Mouse (Mus musculus): ENCODE results near the gene Eno2. TPM values are rescaled to one million over a fixed set of nuclear protein-coding genes. Genes with fewer than 3 reads are reported as not detected.

Eno2 gene
- 4.7 and 5.5 TPM in 2 replicates for polyA plus RNA-seq (2012; rRNA removed)

GRCm38 (mm10) chr6:124769101-124769765 lies at the start of gene Eno2:
TSS of gene Eno2 (minus strand) at chr6:124769673.

DNA sequence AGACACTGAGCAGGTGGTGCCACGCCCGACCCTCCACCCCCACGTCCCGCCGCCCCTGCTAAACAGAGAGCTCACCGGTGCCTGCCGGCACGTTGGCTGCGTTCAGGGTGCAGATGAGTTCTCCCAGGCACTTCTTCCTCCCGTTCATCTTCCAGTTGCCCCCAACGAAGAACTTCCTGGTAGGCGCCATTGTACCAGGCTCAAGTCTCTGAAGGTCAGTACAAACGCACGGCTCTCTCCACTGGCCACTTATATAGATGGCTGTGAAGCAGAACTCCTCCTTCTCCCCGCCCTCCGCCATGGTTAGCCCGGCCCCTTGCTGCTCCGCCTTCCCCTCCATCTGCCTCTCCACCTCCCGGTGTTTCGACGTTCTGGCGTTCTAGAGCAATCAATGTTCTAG lies 44.5 kb upstream of the Eno2 start, which contains the start of gene Tpi1:
Gene Tpi1 (minus strand): TSS at position 364 of the 400 bp plus-strand sequence.

DNA sequence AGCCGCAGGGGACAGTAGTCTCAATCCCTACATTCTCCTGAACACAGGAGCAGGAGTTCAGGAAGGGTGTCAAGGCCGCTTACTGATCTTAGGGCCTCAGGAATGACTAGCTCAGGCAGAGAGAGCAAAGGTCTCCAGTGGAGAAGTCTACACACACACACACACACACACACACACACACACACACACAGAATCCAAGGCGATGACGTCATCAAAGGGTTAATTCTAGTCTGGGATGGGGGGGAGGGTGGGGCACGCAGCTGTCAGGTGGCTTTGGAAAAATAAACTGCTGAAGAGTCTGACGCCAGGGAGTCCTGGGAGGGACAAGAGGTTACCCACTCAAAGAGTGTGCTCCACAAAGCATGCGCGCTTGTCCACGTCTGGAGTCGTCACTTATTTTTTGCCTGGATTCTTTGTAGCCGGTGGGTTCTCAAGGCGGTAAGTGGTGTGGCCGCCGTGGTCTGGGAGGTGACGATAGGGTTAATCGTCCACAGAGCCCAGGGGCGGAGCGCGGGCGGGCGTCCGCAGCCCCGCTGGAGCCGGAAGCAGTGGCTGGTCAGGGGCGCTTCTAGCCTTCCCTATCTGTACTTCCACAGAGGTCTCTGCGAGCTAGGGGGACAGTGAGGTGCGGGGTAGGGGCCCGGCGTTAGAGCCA lies 39.0 kb upstream of the Eno2 start, which contains the start of gene Spsb2:
Gene Spsb2 (plus strand): TSS at position 304 of the 655 bp plus-strand sequence.

GRCm38 (mm10) chr6:124779222-124779983 lies 9.9 kb upstream of the Eno2 start, which contains the start of gene Lrrc23:
TSS of gene Lrrc23 (minus strand) at chr6:124779727.

DNA sequence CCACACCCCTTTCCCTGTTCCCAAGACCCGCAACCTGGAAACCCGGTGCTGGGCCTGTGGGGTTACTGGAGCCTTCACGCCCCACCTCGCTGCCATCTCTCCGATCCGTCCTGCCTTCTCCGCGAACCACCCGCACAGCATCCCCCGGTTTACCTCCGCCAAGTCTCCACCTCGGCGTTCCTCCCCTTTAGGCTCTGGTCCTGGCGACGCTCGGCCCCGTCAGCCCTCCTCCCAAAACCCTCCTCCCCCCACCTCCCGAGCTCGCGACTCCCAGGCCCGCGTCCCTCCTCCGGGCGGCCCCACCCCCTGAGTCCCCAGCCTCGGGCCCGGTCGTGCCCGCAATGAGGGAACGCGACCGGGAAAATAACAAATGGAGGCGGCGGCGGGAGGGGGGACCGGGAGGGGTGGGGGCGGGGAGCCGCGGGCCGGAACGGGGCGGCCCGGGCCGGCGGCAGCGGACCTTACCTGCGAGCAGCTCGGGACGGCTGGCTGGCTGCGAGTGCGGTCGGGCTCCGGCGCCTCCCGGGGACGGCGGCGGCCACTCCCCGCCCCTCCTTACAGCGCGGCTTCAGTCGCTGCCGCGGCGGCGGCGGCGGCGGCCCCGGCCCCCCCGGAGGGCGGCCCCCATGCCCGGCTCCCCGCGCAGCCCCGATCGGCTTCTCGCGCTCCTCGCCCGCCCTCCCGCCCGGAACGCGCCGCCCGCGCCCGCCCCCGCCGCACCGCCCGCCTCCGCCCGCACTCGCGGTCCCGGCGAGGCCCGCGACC lies 13.5 kb downstream of the Eno2 start, which contains the start of the genes Gm45234 and Atn1:
Gene Gm45234 (minus strand): TSS at position 191 of the 765 bp plus-strand sequence.
Gene Atn1 (minus strand): TSS at position 694 of the 765 bp plus-strand sequence.

GRCm38 (mm10) chr6:124740888-124741761 lies 28.3 kb downstream of the Eno2 start, which contains the start of gene Grcc10:
TSS of gene Grcc10 (minus strand) at chr6:124741374.

GRCm38 (mm10) chr6:124738511-124739023 lies 30.9 kb downstream of the Eno2 start, which contains the start of gene Ptpn6:
TSS of gene Ptpn6 (minus strand) at chr6:124738714.

GRCm38 (mm10) chr6:124711824-124712782 lies 57.4 kb downstream of the Eno2 start, which contains the start of the genes Emg1 and Phb2:
TSS of gene Emg1 (minus strand) at chr6:124712178.
TSS of gene Phb2 (plus strand) at chr6:124712336.

Other genes with a start within 250 kb of the Eno2 start
- 6.9 and 17.4 TPM in 2 replicates for gene C1s1, start 227.3 kb downstream of the Eno2 start, polyA plus RNA-seq (2012; rRNA removed)
- 0.09 and 0.12 TPM in 2 replicates for gene C1rb, start 199.4 kb downstream of the Eno2 start, polyA plus RNA-seq (2012; rRNA removed)
- not detected in 2 replicates for gene C1s2, start 133.6 kb downstream of the Eno2 start, polyA plus RNA-seq (2012; rRNA removed)
- 46.7 and 49.3 TPM in 2 replicates for gene Lpcat3, start 106.6 kb downstream of the Eno2 start, polyA plus RNA-seq (2012; rRNA removed)
- 9.4 and 10.8 TPM in 2 replicates for gene Emg1, start 57.5 kb downstream of the Eno2 start, polyA plus RNA-seq (2012; rRNA removed)
- gene Phb2, start 57.3 kb downstream of the Eno2 start, polyA plus RNA-seq (2012; rRNA removed) = 83.4 and 111 TPM in 2 replicates
- 9.1 and 9.5 TPM in 2 replicates for gene Ptpn6, start 31.0 kb downstream of the Eno2 start, polyA plus RNA-seq (2012; rRNA removed)
- gene Grcc10, start 28.3 kb downstream of the Eno2 start, polyA plus RNA-seq (2012; rRNA removed) = 80.8 and 106 TPM in 2 replicates
- gene Gm45234, start 13.7 kb downstream of the Eno2 start, polyA plus RNA-seq (2012; rRNA removed) = not detected in 2 replicates
- gene Atn1, start 13.1 kb downstream of the Eno2 start, polyA plus RNA-seq (2012; rRNA removed) = 38.7 and 38.9 TPM in 2 replicates
- 0.13 and 0.26 TPM in 2 replicates for gene Lrrc23, start 10.1 kb upstream of the Eno2 start, polyA plus RNA-seq (2012; rRNA removed)
- gene Spsb2, start 39.0 kb upstream of the Eno2 start, polyA plus RNA-seq (2012; rRNA removed) = 14.1 and 16.2 TPM in 2 replicates
- 179 and 210 TPM in 2 replicates for gene Tpi1, start 44.6 kb upstream of the Eno2 start, polyA plus RNA-seq (2012; rRNA removed)
- 36.1 and 46.9 TPM in 2 replicates for gene Usp5, start 59.8 kb upstream of the Eno2 start, polyA plus RNA-seq (2012; rRNA removed)
- 19.8 and 24.0 TPM in 2 replicates for gene Cdca3, start 59.9 kb upstream of the Eno2 start, polyA plus RNA-seq (2012; rRNA removed)
- 0.10 and 0.24 TPM in 2 replicates for gene Gnb3, start 70.6 kb upstream of the Eno2 start, polyA plus RNA-seq (2012; rRNA removed)
- 12.1 and 14.8 TPM in 2 replicates for gene P3h3, start 88.1 kb upstream of the Eno2 start, polyA plus RNA-seq (2012; rRNA removed)
- 0.77 and 0.80 TPM in 2 replicates for gene Gpr162, start 94.3 kb upstream of the Eno2 start, polyA plus RNA-seq (2012; rRNA removed)
- 0.58 and 0.83 TPM in 2 replicates for gene Cd4, start 118.5 kb upstream of the Eno2 start, polyA plus RNA-seq (2012; rRNA removed)
- 0.84 and 2.3 TPM in 2 replicates for gene Lag3, start 142.0 kb upstream of the Eno2 start, polyA plus RNA-seq (2012; rRNA removed)
- gene Ptms, start 150.4 kb upstream of the Eno2 start, polyA plus RNA-seq (2012; rRNA removed) = 1,316 and 1,529 TPM in 2 replicates
- gene Mlf2, start 161.7 kb upstream of the Eno2 start, polyA plus RNA-seq (2012; rRNA removed) = 194 and 239 TPM in 2 replicates
- 101 and 118 TPM in 2 replicates for gene Cops7a, start 195.9 kb upstream of the Eno2 start, polyA plus RNA-seq (2012; rRNA removed)
- 7.0 and 7.5 TPM in 2 replicates for gene Pianp, start 227.0 kb upstream of the Eno2 start, polyA plus RNA-seq (2012; rRNA removed)
- 24.5 and 29.6 TPM in 2 replicates for gene Zfp384, start 239.5 kb upstream of the Eno2 start, polyA plus RNA-seq (2012; rRNA removed)